Mouse (Mus musculus) stomach, postnatal 0 days (tissue): ENCODE measurements around the gene Dcun1d4. TPM values are rescaled to one million over a fixed set of nuclear protein-coding genes. Genes with fewer than 3 reads are reported as not detected.

ENCODE experiments used
- ATAC-seq: fragments of 200-750 bp; cut with Nextera tagmentation; 2 replicates; pipeline ENCODE4 v1.8.0; 2017; ENCODE audit not compliant: low FRiP score, low TSS enrichment
- DNase-seq: peaks from one replicate; pipeline ENCODE4 v3.0.0-alpha.2; 2016; ENCODE audit warnings: low spot score
- H3K27ac ChIP-seq: fragments of 300-500 bp; sonication (generic); replicated peaks from 2 replicates; pipeline ENCODE4 v1.5.1; 2014; ENCODE audit warnings: mild to moderate bottlenecking, control low read depth
- H3K27me3 ChIP-seq: fragments of 300-500 bp; sonication (generic); 2 replicates; pipeline ENCODE4 v1.6.1; 2014; ENCODE audit warnings: low read length; ENCODE audit not compliant: control insufficient read depth, insufficient read depth
- H3K36me3 ChIP-seq: fragments of 300-500 bp; sonication (generic); 2 replicates; pipeline ENCODE4 v1.6.1; 2014; ENCODE audit warnings: low read length, mixed read lengths; ENCODE audit not compliant: control insufficient read depth, insufficient read depth
- H3K4me1 ChIP-seq: fragments of 300-500 bp; sonication (generic); replicated peaks from 2 replicates; pipeline ENCODE4 v1.6.1; 2014; ENCODE audit warnings: antibody characterized with exemption; ENCODE audit not compliant: control insufficient read depth, insufficient read depth
- H3K4me2 ChIP-seq: fragments of 300-500 bp; sonication (generic); replicated peaks from 2 replicates; pipeline ENCODE4 v1.6.1; 2014; ENCODE audit warnings: low read depth, mild to moderate bottlenecking, control low read depth, moderate library complexity
- H3K4me3 ChIP-seq: fragments of 300-500 bp; sonication (generic); 2 replicates; pipeline ENCODE4 v1.5.1; 2014; ENCODE audit warnings: low read depth, low read length, control low read depth
- H3K9ac ChIP-seq: fragments of 300-500 bp; sonication (generic); 2 replicates; pipeline ENCODE4 v1.6.1; 2014; ENCODE audit warnings: mild to moderate bottlenecking, low read length, control low read depth, mixed read lengths
- H3K9me3 ChIP-seq: fragments of 300-500 bp; sonication (generic); 2 replicates; pipeline ENCODE4 v1.6.1; 2016; ENCODE audit warnings: low read length; ENCODE audit not compliant: control insufficient read depth
- CTCF ChIP-seq: IDR thresholded peaks from 2 replicates; pipeline ENCODE4 v1.5.1; 2016; ENCODE audit warnings: antibody characterized with exemption, low read depth, mild to moderate bottlenecking, moderate library complexity
- EP300 ChIP-seq: optimal IDR thresholded peaks from 2 replicates; pipeline ENCODE3; 2016; ENCODE audit warnings: antibody characterized with exemption
- WGBS: fragments of 180-500 bp; shearing (Covaris S2); extraction: QIAGEN DNeasy Blood & Tissue Kit; methylation state at CpG from one replicate; pipeline ENCODE4 v1.1.7; 2014; 5-methylcytosine and 5-hydroxymethylcytosine counted together
- polyA plus RNA-seq: library from polyadenylated mRNA; unstranded; fragments of >200 nt; fragmentation: Nextera tagmentation; extraction: Ambion mirVana; gene quantifications from 2 replicates; pipeline ENCODE4 v1.2.1, GENCODE M21; 2015

The Dcun1d4 gene
- polyA plus RNA-seq, 1 experiment from 2014 or later, result 10.8 TPM

- 89% methylated on average over 12 of the region's 12 CpGs for WGBS
- Histone ChIP-seq H3K9me3 (no peaks in the 10 kb centered on the region), H3K36me3 (no peaks in the 10 kb centered on the region; the same call in 1 of the 2 replicates), H3K27ac (no peak overlapping the region), H3K4me1 (no peaks in the 10 kb centered on the region), H3K9ac (no peak overlapping the region), H3K4me3 (no peak overlapping the region), H3K27me3 (no peaks in the 10 kb centered on the region), H3K4me2 (no peak overlapping the region)
- DNase-seq, result no peak
- no peak for ATAC-seq
- TF ChIP-seq CTCF (no peak), EP300 (no peak)
Observed at GRCm38 (mm10) chr5:73537669-73538068, 56.9 kb downstream of the Dcun1d4 start.

GRCm38 (mm10) chr5:73538586-73539298 is 57.9 kb downstream of the Dcun1d4 start:
- peak; percentile 61 for DNase-seq
- H3K27ac ChIP-seq, result peak overlapping the region; percentile 82
- H3K27me3 ChIP-seq, result no peaks in the 10 kb centered on the region
- no peak overlapping the region for H3K9ac ChIP-seq
- peak; percentile 90 for ATAC-seq
- H3K9me3 ChIP-seq, result no peaks in the 10 kb centered on the region
- no peak for TF ChIP-seq CTCF
- no peak for TF ChIP-seq EP300
- 77% methylated on average over 11 of the region's 11 CpGs for WGBS
- H3K36me3 ChIP-seq, result no peaks in the 10 kb centered on the region; the same call in 1 of the 2 replicates
- H3K4me3 ChIP-seq, result no peak overlapping the region
- H3K4me1 ChIP-seq, result no peaks in the 10 kb centered on the region
- no peak overlapping the region for H3K4me2 ChIP-seq

- Histone ChIP-seq H3K9ac (no peak overlapping the region), H3K27ac (peak overlapping the region; percentile 56; the same call in 1 of the 2 replicates), H3K27me3 (no peaks in the 10 kb centered on the region), H3K9me3 (no peaks in the 10 kb centered on the region), H3K4me3 (no peak overlapping the region), H3K36me3 (no peaks in the 10 kb centered on the region; the same call in 1 of the 2 replicates), H3K4me2 (no peak overlapping the region), H3K4me1 (no peaks in the 10 kb centered on the region)
- ATAC-seq, result peak; percentile 60
- WGBS, result 55% methylated on average over 6 of the region's 6 CpGs
- TF ChIP-seq EP300 (no peak), CTCF (peak; percentile 87)
- peak; percentile 55 for DNase-seq
Observed at GRCm38 (mm10) chr5:73539848-73540510, 59.2 kb downstream of the Dcun1d4 start.

- Histone ChIP-seq H3K27ac (no peak overlapping the region), H3K27me3 (no peaks in the 10 kb centered on the region), H3K4me2 (no peak overlapping the region), H3K9me3 (no peaks in the 10 kb centered on the region), H3K4me3 (no peak overlapping the region), H3K36me3 (no peaks in the 10 kb centered on the region; the same call in 1 of the 2 replicates), H3K9ac (no peak overlapping the region), H3K4me1 (no peaks in the 10 kb centered on the region)
- ATAC-seq, result no peak; the same call in 1 of the 2 replicates
- WGBS, result 90% methylated on average over 2 of the region's 2 CpGs
- TF ChIP-seq CTCF (no peak), EP300 (no peak)
- no peak for DNase-seq
Observed at GRCm38 (mm10) chr5:73540511-73540871, 59.7 kb downstream of the Dcun1d4 start.

GRCm38 (mm10) chr5:73544111-73544753 is 63.4 kb downstream of the Dcun1d4 start:
- H3K27me3 ChIP-seq, result no peaks in the 10 kb centered on the region
- no peak overlapping the region for H3K4me3 ChIP-seq
- no peaks in the 10 kb centered on the region for H3K4me1 ChIP-seq
- 64% methylated on average over 10 of the region's 10 CpGs for WGBS
- H3K27ac ChIP-seq, result no peak overlapping the region
- no peaks in the 10 kb centered on the region for H3K36me3 ChIP-seq
- no peak for TF ChIP-seq EP300
- H3K9ac ChIP-seq, result no peak overlapping the region
- H3K9me3 ChIP-seq, result no peaks in the 10 kb centered on the region
- DNase-seq (no peak), ATAC-seq (no peak)
- no peak overlapping the region for H3K4me2 ChIP-seq

- H3K4me2 ChIP-seq, result no peak overlapping the region
- no peaks in the 10 kb centered on the region for H3K4me1 ChIP-seq
- no peak for TF ChIP-seq CTCF
- no peak for TF ChIP-seq EP300
- ATAC-seq (no peak), DNase-seq (no peak)
- no peak overlapping the region for H3K4me3 ChIP-seq
- H3K27me3 ChIP-seq, result no peaks in the 10 kb centered on the region
- H3K36me3 ChIP-seq, result no peaks in the 10 kb centered on the region
- no peak overlapping the region for H3K9ac ChIP-seq
- 76% methylated on average over 6 of the region's 6 CpGs for WGBS
- no peak overlapping the region for H3K27ac ChIP-seq
- H3K9me3 ChIP-seq, result no peaks in the 10 kb centered on the region
Observed at GRCm38 (mm10) chr5:73545641-73546040, 64.8 kb downstream of the Dcun1d4 start.
